In genomic region chr4:45510163-45510562, GRCm38 (mm10) we compare ENCODE assay signal across 8 mouse cellular contexts. TPM values are rescaled to one million over a fixed set of nuclear protein-coding genes. Genes with fewer than 3 reads are reported as not detected.
DNase-seq lines count a peak whose midpoint lies in the region; ATAC-seq lines count a peak whose summit lies in the region.

No protein-coding gene starts in this region.

- peak overlapping the region; percentile 75 for H3K9ac ChIP-seq in heart, embryonic 13.5 days
- H3K9ac ChIP-seq in limb, embryonic 15.5 days: no peak overlapping the region

- peak; percentile 51 for DNase-seq in 416B (ENCODE audit: low read depth)
- DNase-seq in adrenal gland, adult (ENCODE audit: inconsistent age in 2 of 2, low spot score in 1 of 2): peak; percentile 92 to 96
- peak; percentile 69 for DNase-seq in urinary bladder, adult 2 months (ENCODE audit: low spot score)
- DNase-seq in cerebellum, adult 9-11 months: no peak
- no peak for DNase-seq in layer of hippocampus, adult 8-10 months (ENCODE audit: low spot score in 2 of 2)
- DNase-seq in cerebellum, adult 9-10 months: no peak

- no peaks in the 10 kb centered on the region for H3K36me3 ChIP-seq in heart, embryonic 13.5 days
- H3K36me3 ChIP-seq in limb, embryonic 15.5 days: no peaks in the 10 kb centered on the region

- ATAC-seq in heart, embryonic 13.5 days (ENCODE audit: extremely low read depth, insufficient number of reproducible peaks, low FRiP score, low TSS enrichment): no peak
- no peak for ATAC-seq in limb, embryonic 15.5 days (ENCODE audit: insufficient number of reproducible peaks, low FRiP score, low TSS enrichment, low read depth)

- H3K27me3 ChIP-seq in heart, embryonic 13.5 days (replicated peaks): no peaks in the 10 kb centered on the region
- no peaks in the 10 kb centered on the region for H3K27me3 ChIP-seq in limb, embryonic 15.5 days

- no peak overlapping the region; the same call in 1 of the 2 replicates for H3K4me2 ChIP-seq in heart, embryonic 13.5 days
- no peak overlapping the region for H3K4me2 ChIP-seq in limb, embryonic 15.5 days

- no peak overlapping the region for H3K4me3 ChIP-seq in heart, embryonic 13.5 days
- no peak overlapping the region for H3K4me3 ChIP-seq in limb, embryonic 15.5 days

- WGBS in heart, embryonic 13.5 days: 42% methylated on average over 6 of the region's 6 CpGs
- 31% methylated on average over 6 of the region's 6 CpGs for WGBS in limb, embryonic 15.5 days

- H3K4me1 ChIP-seq in heart, embryonic 13.5 days: peaks cover 99% of the 10 kb centered on the region
- peaks cover 83% of the 10 kb centered on the region for H3K4me1 ChIP-seq in limb, embryonic 15.5 days

- H3K9me3 ChIP-seq in heart, embryonic 13.5 days: no peaks in the 10 kb centered on the region
- H3K9me3 ChIP-seq in limb, embryonic 15.5 days: no peaks in the 10 kb centered on the region

- H3K27ac ChIP-seq in heart, embryonic 13.5 days (replicated peaks): peak overlapping the region; percentile 97
- peak overlapping the region; percentile 27 for H3K27ac ChIP-seq in limb, embryonic 15.5 days

RNA-seq across cellular contexts. Expression of gene Shb, which starts 22.1 kb away (rescaled TPM):
- polyA plus RNA-seq in heart, embryonic 13.5 days (2015; fragmentation: Nextera tagmentation; extraction: Ambion mirVana): 8.6 and 8.8 TPM in 2 replicates
- polyA plus RNA-seq in limb, embryonic 15.5 days (2015; fragmentation: Nextera tagmentation; extraction: Ambion mirVana): 6.8 and 9.6 TPM in 2 replicates
- polyA plus RNA-seq in urinary bladder, adult 2 months (2012; rRNA removed): 29.4 and 40.4 TPM in 2 replicates
- total RNA-seq in layer of hippocampus, adult 8-10 months (2022): 10 to 100 TPM; 13.1 to 18.1 (median 14.1) TPM

Comparison
In these comparisons a context has a peak if more than half of its experiments do, and no peak if none do; other contexts are left out.
1. DNase-seq: peak in 416B (single experiment), adrenal gland, adult (2 of 2) and urinary bladder, adult 2 months (single experiment); none in cerebellum, adult 9-11 months (single experiment), layer of hippocampus, adult 8-10 months (0 of 2) and cerebellum, adult 9-10 months (single experiment).